Mouse (Mus musculus) heart, postnatal 0 days (tissue): ENCODE results near the gene Slc25a21. TPM values are rescaled to one million over a fixed set of nuclear protein-coding genes. Genes with fewer than 3 reads are reported as not detected.

Experiments
- ATAC-seq: fragments of 200-750 bp; cut with Nextera tagmentation; 2 replicates; pipeline ENCODE4 v1.8.0; 2017; ENCODE audit warnings: low read depth, moderate number of reproducible peaks, moderate library complexity; ENCODE audit not compliant: insufficient read depth
- DNase-seq: peaks from one replicate; pipeline ENCODE4 v3.0.0-alpha.2; 2016; ENCODE audit warnings: low spot score
- H3K27ac ChIP-seq: fragments of 300-500 bp; sonication (generic); 2 replicates; pipeline ENCODE4 v1.5.1; 2014; ENCODE audit warnings: low read depth, mild to moderate bottlenecking
- H3K27me3 ChIP-seq: fragments of 300-500 bp; sonication (generic); 2 replicates; pipeline ENCODE4 v1.6.1; 2014; ENCODE audit warnings: low read length, mixed read lengths; ENCODE audit not compliant: control insufficient read depth, insufficient read depth
- H3K36me3 ChIP-seq: fragments of 300-500 bp; sonication (generic); replicated peaks from 2 replicates; pipeline ENCODE4 v1.6.1; 2014; ENCODE audit warnings: low read length, mixed read lengths; ENCODE audit not compliant: control insufficient read depth, insufficient read depth
- H3K4me1 ChIP-seq: fragments of 300-500 bp; sonication (generic); 2 replicates; pipeline ENCODE4 v1.6.1; 2014; ENCODE audit warnings: antibody characterized with exemption; ENCODE audit not compliant: control insufficient read depth, insufficient read depth
- H3K4me2 ChIP-seq: fragments of 300-500 bp; sonication (generic); 2 replicates; pipeline ENCODE4 v1.6.1; 2014; ENCODE audit warnings: low read depth, mild to moderate bottlenecking, low read length, moderate library complexity
- H3K4me3 ChIP-seq: fragments of 300-500 bp; sonication (generic); 2 replicates; pipeline ENCODE4 v1.5.1; 2014; ENCODE audit warnings: low read depth, low read length
- H3K9ac ChIP-seq: fragments of 300-500 bp; sonication (generic); replicated peaks from 2 replicates; pipeline ENCODE4 v1.6.1; 2014; ENCODE audit warnings: low read depth, low read length, mixed read lengths
- H3K9me3 ChIP-seq: fragments of 300-500 bp; sonication (generic); replicated peaks from 2 replicates; pipeline ENCODE4 v1.6.1; 2016; ENCODE audit warnings: low read length; ENCODE audit not compliant: control insufficient read depth
- CTCF ChIP-seq: IDR thresholded peaks from 2 replicates; pipeline ENCODE4 v1.5.1; 2016; ENCODE audit warnings: antibody characterized with exemption, control low read depth, low read depth
- EP300 ChIP-seq: IDR thresholded peaks from 2 replicates; pipeline ENCODE4 v1.6.1; 2016; ENCODE audit warnings: antibody characterized with exemption, low read depth
- WGBS: fragments of 180-500 bp; shearing (Covaris S2); extraction: QIAGEN DNeasy Blood & Tissue Kit; methylation state at CpG from one replicate; pipeline ENCODE4 v1.1.7; 2014; 5-methylcytosine and 5-hydroxymethylcytosine counted together
- polyA plus RNA-seq: library from polyadenylated mRNA; unstranded; fragments of >200 nt; fragmentation: Nextera tagmentation; extraction: Ambion mirVana; gene quantifications from 2 replicates; pipeline ENCODE4 v1.2.1, GENCODE M21; 2015
- total RNA-seq: library from RNA; depleted of rRNA; stranded (reverse); fragments of >200 nt; gene quantifications from 2 replicates; pipeline ENCODE4 v1.2.3, GENCODE M21; 2014; ENCODE audit warnings: low replicate concordance

The Slc25a21 gene
- total and polyA plus RNA-seq, 2 experiments from 2014 or later = 0.31 TPM; not detected in 1

DNA sequence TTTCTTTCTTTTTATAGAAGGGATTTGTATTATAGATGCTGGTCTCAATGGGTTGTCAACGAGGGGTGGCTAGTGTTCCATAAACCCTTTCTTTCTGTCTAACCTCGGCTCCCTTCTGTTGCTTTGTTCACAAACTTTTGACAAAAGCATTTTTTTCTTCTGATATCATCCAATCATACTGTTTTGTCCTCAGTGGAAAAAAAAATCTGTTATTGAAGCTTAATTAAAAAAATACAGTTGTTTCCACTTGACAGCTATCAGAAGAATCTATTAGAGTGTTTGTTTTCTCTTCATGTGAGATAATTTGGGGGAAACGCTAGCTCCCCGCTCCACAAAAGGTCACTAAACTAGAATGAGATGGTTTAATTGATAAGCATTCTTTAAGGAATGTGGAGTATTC, 469.6 kb downstream of the Slc25a21 start:
- ATAC-seq (no peak), DNase-seq (no peak)
- TF ChIP-seq EP300 (no peak), CTCF (no peak)
- H3K4me2 ChIP-seq = no peak overlapping the region
- 44% methylated on average over 4 of the region's 4 CpGs for whole genome bisulfite sequencing
- no peaks in the 10 kb centered on the region for H3K4me1 ChIP-seq
- no peaks in the 10 kb centered on the region for H3K36me3 ChIP-seq
- no peak overlapping the region for H3K27ac ChIP-seq
- no peaks in the 10 kb centered on the region for H3K27me3 ChIP-seq
- H3K4me3 ChIP-seq = no peak overlapping the region
- H3K9me3 ChIP-seq = no peaks in the 10 kb centered on the region
- H3K9ac ChIP-seq = no peak overlapping the region

DNA sequence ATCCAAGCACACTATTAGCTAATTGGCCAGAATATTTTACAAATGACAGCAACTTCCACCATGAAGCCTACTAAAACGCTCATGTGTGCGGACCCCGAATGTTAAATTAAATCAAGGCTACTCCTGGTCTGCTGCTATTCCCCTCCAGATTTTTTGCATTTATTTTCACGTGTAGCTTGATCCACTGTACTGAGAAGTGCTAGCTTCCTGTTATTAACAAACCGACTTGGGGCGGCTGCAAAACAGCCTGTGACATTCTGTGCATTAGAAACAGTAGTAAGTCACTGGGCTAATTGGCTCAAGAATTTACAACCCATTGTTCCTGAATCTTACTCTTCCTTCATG, 478.6 kb downstream of the Slc25a21 start:
- ATAC-seq (no peak), DNase-seq (no peak)
- Histone ChIP-seq H3K9me3 (no peaks in the 10 kb centered on the region), H3K9ac (no peak overlapping the region), H3K4me1 (no peaks in the 10 kb centered on the region), H3K27me3 (peaks cover 3% of the 10 kb centered on the region; the same call in 1 of the 2 replicates), H3K36me3 (no peaks in the 10 kb centered on the region), H3K4me2 (no peak overlapping the region), H3K4me3 (no peak overlapping the region), H3K27ac (no peak overlapping the region)
- TF ChIP-seq CTCF (no peak), EP300 (no peak)
- 38% methylated on average over 6 of the region's 6 CpGs for WGBS

DNA sequence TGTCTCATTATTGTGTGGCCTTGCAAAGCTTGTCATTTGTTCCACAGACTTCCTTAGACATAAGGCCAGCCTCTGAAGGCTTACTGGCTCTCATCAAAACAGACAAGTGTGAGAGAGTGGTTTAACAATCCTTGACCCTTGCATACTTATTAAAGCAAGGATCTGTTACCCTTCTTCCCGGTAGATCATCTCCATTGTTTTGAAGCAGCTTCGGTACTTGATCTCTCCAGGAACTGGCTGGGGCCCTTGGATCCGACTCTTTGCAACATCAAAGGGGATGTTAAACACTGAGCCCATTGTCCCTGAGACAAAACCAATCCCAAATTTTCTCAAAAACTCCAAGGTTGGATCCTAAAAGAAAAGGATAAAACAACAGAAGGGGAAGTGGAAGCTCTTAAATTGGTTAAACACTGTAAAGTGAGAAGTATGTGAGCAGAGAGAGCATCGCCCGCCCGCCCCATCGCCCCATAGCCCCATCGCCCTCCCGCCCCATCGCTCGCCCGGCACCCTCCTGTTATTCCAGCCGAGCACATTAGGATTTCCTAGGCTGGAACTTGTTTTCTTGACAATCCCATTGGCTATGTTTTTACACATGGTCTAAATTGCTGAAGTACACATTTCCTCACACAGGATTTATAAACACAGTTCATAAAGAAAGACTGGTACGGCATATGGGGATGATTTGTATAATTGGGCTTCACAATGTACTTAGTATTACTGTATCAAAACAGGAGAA, 479.1 kb downstream of the Slc25a21 start:
- Histone ChIP-seq H3K4me3 (no peak overlapping the region), H3K9me3 (no peaks in the 10 kb centered on the region), H3K27me3 (peaks cover 3% of the 10 kb centered on the region; the same call in 1 of the 2 replicates), H3K9ac (no peak overlapping the region), H3K4me2 (no peak overlapping the region), H3K36me3 (no peaks in the 10 kb centered on the region), H3K4me1 (no peaks in the 10 kb centered on the region), H3K27ac (no peak overlapping the region)
- no peak for TF ChIP-seq CTCF
- TF ChIP-seq EP300 = no peak
- ATAC-seq = no peak
- WGBS = 31% methylated on average over 14 of the region's 14 CpGs
- DNase-seq = no peak

DNA sequence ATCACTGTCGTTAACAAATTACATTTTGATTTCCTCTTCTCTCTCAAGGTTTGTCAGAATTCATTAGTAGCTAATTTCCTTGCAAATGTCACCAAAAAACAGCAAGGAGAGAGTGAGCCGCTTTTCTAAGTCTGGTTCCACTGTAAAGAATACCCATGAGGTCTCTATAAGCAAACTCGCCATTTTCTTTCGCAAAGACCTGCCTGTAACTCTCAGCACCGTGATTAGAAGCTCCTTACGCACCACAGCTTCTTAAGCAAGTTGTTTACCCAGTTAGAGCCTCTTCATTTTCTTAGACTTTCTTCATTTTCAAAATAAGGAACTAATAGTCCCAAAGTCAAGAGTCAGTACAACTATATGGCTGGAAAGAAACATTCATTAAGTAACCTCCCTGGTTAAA, 496.3 kb downstream of the Slc25a21 start:
- ATAC-seq (no peak), DNase-seq (no peak)
- Histone ChIP-seq H3K9me3 (no peaks in the 10 kb centered on the region), H3K4me2 (no peak overlapping the region), H3K9ac (no peak overlapping the region), H3K4me3 (no peak overlapping the region), H3K27me3 (peaks cover 77% of the 10 kb centered on the region), H3K36me3 (no peaks in the 10 kb centered on the region), H3K4me1 (no peaks in the 10 kb centered on the region; the same call in 1 of the 2 replicates), H3K27ac (no peak overlapping the region)
- TF ChIP-seq CTCF (no peak), EP300 (no peak)
- WGBS = 11% methylated on average over 6 of the region's 6 CpGs

DNA sequence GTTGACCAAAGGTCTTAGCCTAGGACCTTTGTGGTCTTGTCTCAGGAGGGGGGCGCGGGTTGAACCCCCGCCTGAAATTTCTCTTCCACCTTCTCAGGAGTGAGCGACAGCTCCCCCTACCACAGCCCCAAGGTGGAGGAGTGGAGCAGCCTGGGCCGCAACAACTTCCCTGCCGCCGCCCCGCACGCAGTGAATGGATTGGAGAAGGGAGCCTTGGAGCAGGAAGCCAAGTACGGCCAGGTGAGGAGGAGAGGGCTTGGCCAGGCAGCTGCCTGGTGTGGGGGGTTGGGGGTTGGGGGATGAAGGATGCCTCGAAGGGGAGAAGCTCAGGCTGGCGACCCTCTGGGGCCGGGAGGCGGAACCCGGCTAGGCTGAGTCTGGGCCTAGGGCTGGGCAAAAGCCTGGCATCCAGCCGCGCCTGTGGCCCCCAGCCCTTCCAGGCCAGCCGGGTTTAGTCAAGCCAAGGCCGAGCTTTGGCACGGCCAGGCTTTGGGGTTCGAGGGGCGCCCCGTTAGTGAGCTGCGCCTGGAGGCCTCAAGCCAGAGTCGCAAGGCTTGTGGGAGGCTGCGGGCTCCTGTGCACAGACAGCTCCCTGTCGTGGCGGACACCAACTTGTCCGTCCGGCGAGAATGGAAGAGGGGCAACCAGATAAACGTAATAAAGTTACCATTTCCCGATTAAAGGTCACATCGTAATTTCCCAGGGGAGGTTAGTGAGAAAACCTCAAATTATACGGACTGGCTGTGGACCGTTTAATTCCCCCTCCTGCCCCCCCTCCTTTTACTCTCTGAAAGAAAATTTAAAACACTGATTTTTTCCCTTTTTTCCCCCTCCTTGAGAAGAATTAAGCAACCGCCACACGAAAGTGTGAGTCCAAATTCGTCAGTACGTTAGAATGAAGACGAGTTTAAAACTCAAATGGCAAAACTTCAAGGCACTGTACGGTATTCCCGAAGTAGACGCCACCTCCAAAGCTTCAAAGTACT, 497.1 kb downstream of the Slc25a21 start:
- TF ChIP-seq EP300 (no peak), CTCF (no peak)
- Histone ChIP-seq H3K27ac (no peak overlapping the region), H3K9me3 (no peaks in the 10 kb centered on the region), H3K27me3 (peaks cover 85% of the 10 kb centered on the region), H3K9ac (no peak overlapping the region), H3K4me2 (no peak overlapping the region), H3K4me3 (no peak overlapping the region), H3K36me3 (no peaks in the 10 kb centered on the region), H3K4me1 (peaks cover 3% of the 10 kb centered on the region; the same call in 1 of the 2 replicates)
- ATAC-seq (no peak), DNase-seq (no peak)
- 8% methylated on average over 44 of the region's 44 CpGs for WGBS
